Comparison of ENCODE assay signal across 9 mouse cellular contexts in the genomic region with DNA sequence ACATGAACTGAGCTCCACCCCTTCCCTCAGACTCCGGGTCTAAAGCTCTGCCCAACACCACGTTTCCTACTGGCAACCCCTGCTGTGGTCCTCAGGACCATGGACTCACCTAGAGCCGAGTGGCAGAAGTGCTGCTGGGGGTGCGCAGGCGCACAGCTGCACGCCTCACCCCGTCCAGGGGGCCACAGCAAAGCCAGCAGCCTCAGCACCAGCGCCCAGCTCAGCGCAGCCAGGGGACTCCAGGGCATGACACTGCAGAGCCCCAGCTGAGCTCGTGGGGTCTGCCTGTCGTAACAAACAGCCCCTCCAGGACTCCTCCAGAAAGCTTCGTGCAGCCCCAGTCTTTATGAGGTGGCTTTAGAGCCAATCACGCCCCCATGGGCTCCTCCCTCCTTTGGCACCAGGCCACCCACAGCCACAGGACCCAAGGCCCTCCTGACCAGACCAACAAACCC. TPM values are rescaled to one million over a fixed set of nuclear protein-coding genes. Genes with fewer than 3 reads are reported as not detected.
A peak's percentile ranks its signal among the peaks of the same experiment; 100 is the strongest.
DNase-seq lines count a peak whose midpoint lies in the region; ATAC-seq lines count a peak whose summit lies in the region.
"Had no signal": no experiment of that assay in that cellular context is flagged by ENCODE, and none has a peak within 500 bp of the region (broad histone marks: within the 10 kb centered on the region; RNA-seq: fewer than 3 reads in every experiment).

No protein-coding gene starts in this region.

- no peak overlapping the region for H3K27ac ChIP-seq in intestine, embryonic 16.5 days (ENCODE audit: low read length)
- peak overlapping the region; percentile 17 for H3K27ac ChIP-seq in midbrain, embryonic 16.5 days (ENCODE audit: low read length)

- 6% methylated on average over 13 of the region's 13 CpGs for whole genome bisulfite sequencing in intestine, embryonic 16.5 days
- WGBS in midbrain, embryonic 16.5 days, result 7% methylated on average over 13 of the region's 13 CpGs

- H3K9ac ChIP-seq in intestine, embryonic 16.5 days (ENCODE audit: low read depth, low read length), result peak overlapping the region; percentile 53
- no peak overlapping the region for H3K9ac ChIP-seq in midbrain, embryonic 16.5 days (ENCODE audit: low read depth, low read length)

- H3K4me3 ChIP-seq in intestine, embryonic 16.5 days (ENCODE audit: low read length), result peak overlapping the region; percentile 27
- H3K4me3 ChIP-seq in midbrain, embryonic 16.5 days (ENCODE audit: low read depth, low read length), result no peak overlapping the region

- peak overlapping the region; percentile 55 for H3K4me2 ChIP-seq in intestine, embryonic 16.5 days (ENCODE audit: low read depth, low read length)
- H3K4me2 ChIP-seq in midbrain, embryonic 16.5 days (ENCODE audit: low read length), result peak overlapping the region; percentile 18

- intact Hi-C loops in left cerebral cortex, postnatal 10 days (cut with DNase I), result no loop called here

- no peaks in the 10 kb centered on the region for H3K36me3 ChIP-seq in intestine, embryonic 16.5 days (ENCODE audit: control insufficient read depth, insufficient read depth, low read length)
- no peaks in the 10 kb centered on the region for H3K36me3 ChIP-seq in midbrain, embryonic 16.5 days (ENCODE audit: control insufficient read depth, insufficient read depth, low read length)

- no peaks in the 10 kb centered on the region for H3K9me3 ChIP-seq in intestine, embryonic 16.5 days (ENCODE audit: control insufficient read depth, low read length)
- no peaks in the 10 kb centered on the region for H3K9me3 ChIP-seq in midbrain, embryonic 16.5 days (replicated peaks; ENCODE audit: control insufficient read depth, low read length, poor library complexity, severe bottlenecking)

- no peaks in the 10 kb centered on the region for H3K27me3 ChIP-seq in intestine, embryonic 16.5 days (replicated peaks; ENCODE audit: control insufficient read depth, insufficient read depth, low read length)
- no peaks in the 10 kb centered on the region for H3K27me3 ChIP-seq in midbrain, embryonic 16.5 days (ENCODE audit: control insufficient read depth, insufficient read depth, low read depth, low read length)

- peak; percentile 34 to 75 for DNase-seq in left cerebral cortex, postnatal 10 days (ENCODE audit: extremely low spot score in 1 of 2, low spot score in 2 of 2)
- no peak for DNase-seq in left cerebral cortex, adult 11 months (ENCODE audit: low spot score)
- DNase-seq in embryo, embryonic 10.5 days (ENCODE audit: low spot score), result peak; percentile 6
- DNase-seq in heart, adult 11 months, result peak; percentile 99
- no peak for DNase-seq in spleen, postnatal 36 days (ENCODE audit: low spot score in 2 of 2)
- no peak for DNase-seq in thymus, postnatal 36 days

- H3K4me1 ChIP-seq in intestine, embryonic 16.5 days (ENCODE audit: control insufficient read depth, insufficient read depth, low read length), result peaks cover 11% of the 10 kb centered on the region
- H3K4me1 ChIP-seq in midbrain, embryonic 16.5 days (ENCODE audit: control insufficient read depth, insufficient read depth, low read length), result no peaks in the 10 kb centered on the region

- peak; percentile 71 for ATAC-seq in intestine, embryonic 16.5 days
- ATAC-seq in midbrain, embryonic 16.5 days, result peak; percentile 70

RNA-seq across cellular contexts. Expression of a gene that starts 0.4 kb away (rescaled TPM):
- total RNA-seq in left cerebral cortex, postnatal 10 days (2021), result 10 to 100 TPM; 11.8 to 19.4 TPM
- 0.33 and 0.55 TPM in 2 replicates for polyA plus RNA-seq in intestine, embryonic 16.5 days (2015; fragmentation: Nextera tagmentation; extraction: Ambion mirVana)
- polyA plus RNA-seq in midbrain, embryonic 16.5 days (2015; fragmentation: Nextera tagmentation; extraction: Ambion mirVana), result 11.9 and 17.3 TPM in 2 replicates

RNA-seq across cellular contexts. Expression of a gene that starts 24.4 kb away (rescaled TPM):
- not detected for total RNA-seq in left cerebral cortex, postnatal 10 days (2021)
- not detected in 2 replicates for polyA plus RNA-seq in intestine, embryonic 16.5 days (2015; fragmentation: Nextera tagmentation; extraction: Ambion mirVana)
- polyA plus RNA-seq in midbrain, embryonic 16.5 days (2015; fragmentation: Nextera tagmentation; extraction: Ambion mirVana), result not detected in 2 replicates
- total RNA-seq: gastrocnemius, postnatal 4 days had no signal

Comparison
In these comparisons a context has a peak if more than half of its experiments do, and no peak if none do; other contexts are left out.
1. DNase-seq: peak in left cerebral cortex, postnatal 10 days (2 of 2), embryo, embryonic 10.5 days (single experiment) and heart, adult 11 months (single experiment); none in left cerebral cortex, adult 11 months (single experiment), spleen, postnatal 36 days (0 of 2) and thymus, postnatal 36 days (0 of 2).